Mouse (Mus musculus) mouse embryonic stem cell (cell line): ENCODE measurements around the gene Astn2.

ENCODE experiments used
- in situ Hi-C, 2 experiments: fragments of 300-500 bp; cut with MboI; formaldehyde crosslinking; loops; 1 replicate in 1 of 2; 3 replicates in 1 of 2; pipeline ENCODE4 v1.14.3; 2019 to 2020; ENCODE audit warnings: low sequenced_read_pairs in 2 of 2, low pct_unique_long_range_greater_than_20kb in 1 of 2, mixed read lengths in 1 of 2; ENCODE audit not compliant: unreplicated experiment in 1 of 2

Astn2 gene

DNA sequence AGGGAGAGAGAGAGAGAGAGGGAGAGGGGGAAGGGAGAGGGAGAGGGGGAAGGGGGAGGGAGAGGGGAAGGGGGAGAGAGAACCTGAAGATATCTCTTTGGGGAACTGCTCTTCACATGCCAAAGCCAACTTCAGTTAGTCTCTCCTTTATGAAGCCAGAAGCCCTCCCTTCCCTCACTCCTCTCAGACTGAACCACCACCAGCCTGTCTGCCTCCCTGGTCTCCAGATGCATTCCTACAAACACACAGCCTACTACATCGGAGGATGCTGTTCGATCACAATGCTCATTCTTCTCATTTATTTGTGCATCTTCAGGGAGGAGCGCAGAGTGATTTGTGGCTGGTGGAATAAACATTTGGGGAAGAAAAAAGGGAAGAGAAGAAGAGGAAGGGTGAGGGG, 584.6 kb downstream of the Astn2 start:
- in situ Hi-C loops, result no loop called here

DNA sequence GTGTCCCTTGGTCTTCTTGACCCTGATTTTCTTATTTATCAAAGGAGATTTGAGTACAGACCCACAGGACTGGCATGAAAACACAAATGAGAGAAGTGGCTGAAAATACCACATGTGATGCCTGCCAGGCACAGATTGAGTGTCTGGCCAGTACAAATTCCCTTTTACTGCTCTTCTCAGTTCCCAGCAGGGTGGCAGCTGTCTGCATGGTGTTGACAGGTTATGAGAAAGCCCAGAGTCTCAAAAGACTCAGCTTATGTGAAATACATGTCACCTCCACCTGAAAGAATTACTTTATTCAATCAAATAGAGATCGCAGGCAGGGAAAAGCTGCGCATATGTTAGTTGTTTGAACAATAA, 590.3 kb downstream of the Astn2 start:
- in situ Hi-C loops, result no loop called here

DNA sequence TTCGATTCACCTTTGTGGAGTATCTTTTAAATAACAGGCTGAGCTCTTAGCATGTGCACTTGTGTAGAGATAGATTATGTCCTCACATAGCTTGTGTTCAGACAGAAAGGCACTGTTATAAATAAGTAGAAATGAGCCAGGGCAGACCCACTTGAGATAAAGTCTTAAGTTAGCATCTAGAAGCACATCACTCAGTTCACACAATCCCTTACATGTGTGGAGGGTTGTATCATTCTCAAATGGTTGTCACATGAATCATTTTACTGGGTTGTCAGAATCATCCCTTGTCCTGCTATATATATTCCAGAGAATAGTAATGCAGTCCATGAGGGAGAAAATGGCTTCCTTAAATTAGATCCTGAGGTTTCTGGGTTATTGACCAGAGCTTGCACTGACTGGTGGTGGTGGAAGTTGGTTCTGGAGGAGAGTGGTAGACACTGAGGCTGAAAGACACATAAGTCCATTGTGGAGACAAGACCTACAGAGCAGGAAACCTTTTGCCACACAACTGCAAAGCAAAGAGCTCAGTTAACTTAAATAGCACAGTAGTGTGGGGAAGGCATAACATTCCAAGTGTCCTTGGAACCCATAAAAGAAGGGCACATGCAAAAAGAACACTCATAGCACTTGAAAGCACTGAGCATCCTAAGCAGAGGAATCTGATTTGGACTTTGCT, 590.8 kb downstream of the Astn2 start:
- in situ Hi-C loops, result no loop called here

DNA sequence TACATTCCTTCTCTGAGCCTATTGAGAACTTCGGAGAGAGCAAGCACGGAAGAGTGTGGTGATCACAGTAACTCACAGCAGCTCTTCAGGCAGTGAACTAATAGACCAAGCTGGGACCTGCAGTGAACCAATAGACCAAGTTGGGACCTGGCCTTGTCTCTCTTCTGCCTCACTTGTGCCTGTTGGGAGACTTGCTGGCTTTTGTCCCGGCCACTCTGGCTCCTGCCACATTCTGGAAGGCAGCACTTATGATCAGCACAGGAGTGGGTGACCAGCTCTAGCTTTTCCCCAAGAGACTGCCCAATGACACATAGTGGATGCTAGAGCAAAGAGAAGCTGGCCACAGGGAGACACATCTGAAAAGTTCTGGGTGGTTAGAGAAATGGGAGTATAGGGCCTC, 597.1 kb downstream of the Astn2 start:
- in situ Hi-C loops, result no loop called here

DNA sequence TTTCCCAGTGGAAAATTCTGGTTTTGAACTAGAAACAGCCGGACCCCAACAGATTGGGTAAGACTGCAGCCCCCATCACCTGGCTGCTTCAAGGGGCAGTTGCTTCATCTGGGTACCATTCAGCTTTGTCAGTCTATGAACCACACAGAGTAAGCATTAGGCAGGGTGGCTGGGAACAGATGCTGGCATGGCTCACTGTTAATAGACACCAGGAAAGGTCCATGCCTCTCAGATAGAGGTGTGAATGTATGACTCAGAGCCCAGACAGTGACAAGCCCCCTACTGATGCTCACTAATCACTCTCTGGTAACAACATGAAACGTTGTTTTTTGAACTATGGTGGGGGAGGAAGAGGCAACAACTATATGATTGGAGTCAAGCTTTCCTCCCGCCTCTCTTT, 603.2 kb downstream of the Astn2 start:
- in situ Hi-C loops, result no loop called here

DNA sequence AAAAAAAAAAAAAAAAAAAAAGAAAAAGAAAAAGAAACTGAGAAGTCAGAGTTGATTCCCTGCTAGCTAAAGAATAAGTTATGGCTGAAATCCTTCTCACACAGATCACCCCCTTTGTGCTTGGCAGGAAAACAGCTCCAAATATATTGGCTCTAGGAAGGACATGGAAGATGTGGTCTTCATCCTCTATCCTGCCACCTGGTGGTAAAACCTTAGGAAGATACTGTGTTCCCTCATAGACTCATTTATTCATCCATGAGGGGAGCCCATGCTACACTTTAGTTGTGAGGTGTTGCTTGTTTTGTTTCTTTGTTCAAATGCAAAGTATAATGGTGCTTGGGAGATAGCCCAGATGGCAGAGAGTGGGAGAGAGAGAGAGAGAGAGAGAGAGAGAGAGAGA, 613.4 kb downstream of the Astn2 start:
- in situ Hi-C loops, result no loop called here

DNA sequence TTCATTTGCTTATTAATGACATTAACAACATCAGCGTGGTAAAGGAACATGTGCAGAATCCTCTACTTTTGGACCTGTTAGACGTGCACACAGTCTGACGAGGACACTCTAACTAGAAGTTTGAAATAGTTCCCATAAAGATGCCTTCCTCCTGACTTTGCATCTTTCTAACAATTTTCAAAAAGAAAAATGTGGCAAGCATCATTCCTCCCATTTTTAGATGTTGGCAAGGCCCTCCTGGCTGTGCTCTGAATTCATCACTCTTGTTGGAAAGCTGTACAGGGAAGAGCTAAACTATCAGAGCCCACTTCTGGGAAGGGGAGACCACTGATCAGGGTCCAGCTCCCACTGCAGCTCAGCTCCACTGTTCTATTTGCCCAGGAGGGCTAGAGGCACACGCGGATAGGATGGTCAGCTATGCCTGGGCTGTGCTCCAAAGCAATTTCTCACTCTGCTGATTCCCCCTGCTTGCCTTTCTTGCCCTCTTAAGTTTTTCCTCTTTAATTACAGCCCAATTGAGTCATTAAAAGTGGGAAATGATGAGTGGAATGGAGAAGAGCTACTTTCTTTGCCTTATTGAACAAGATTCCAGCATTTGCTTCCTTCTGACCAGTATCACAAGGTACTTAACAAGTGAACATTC, 630.9 kb downstream of the Astn2 start:
- in situ Hi-C loops, result no loop called here

DNA sequence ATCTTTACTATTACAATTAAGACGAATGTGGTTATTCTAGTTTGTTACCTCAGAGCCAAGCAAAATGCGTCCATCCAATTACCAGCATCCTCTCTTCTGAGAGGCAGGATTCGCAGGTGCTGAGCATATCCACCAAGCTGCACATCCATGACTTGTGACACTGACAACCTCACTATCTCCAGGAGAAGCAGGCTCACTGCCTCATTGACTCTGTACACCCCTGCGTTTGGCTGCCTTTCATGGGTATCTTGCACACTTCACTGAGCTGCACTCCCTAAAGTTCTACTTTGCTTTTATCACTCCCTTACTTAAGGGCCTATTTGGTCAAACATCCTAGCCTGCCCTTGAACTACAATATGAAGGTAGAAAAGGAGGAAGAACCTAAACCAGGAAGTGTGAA, 633.5 kb downstream of the Astn2 start:
- in situ Hi-C loops, result no loop called here

DNA sequence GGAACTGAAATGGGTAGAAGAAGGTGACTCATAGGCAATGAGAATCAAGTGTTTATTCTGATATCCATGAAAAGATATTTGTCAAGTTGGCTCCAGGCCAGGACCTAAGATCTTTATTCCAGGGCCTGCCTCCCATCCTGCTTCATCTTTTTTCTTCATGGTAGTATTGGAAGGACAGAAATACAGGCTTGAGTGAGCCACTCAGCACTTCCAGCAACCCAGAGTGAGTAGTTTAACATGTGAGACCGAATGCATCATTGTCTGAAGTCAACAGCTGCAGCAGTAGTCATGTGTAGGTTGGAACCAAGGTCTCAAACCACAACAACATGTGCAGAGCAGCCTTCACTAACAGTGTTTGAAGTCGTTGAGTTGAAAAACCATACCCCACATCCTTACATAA, 636.5 kb downstream of the Astn2 start:
- in situ Hi-C loops, result no loop called here

DNA sequence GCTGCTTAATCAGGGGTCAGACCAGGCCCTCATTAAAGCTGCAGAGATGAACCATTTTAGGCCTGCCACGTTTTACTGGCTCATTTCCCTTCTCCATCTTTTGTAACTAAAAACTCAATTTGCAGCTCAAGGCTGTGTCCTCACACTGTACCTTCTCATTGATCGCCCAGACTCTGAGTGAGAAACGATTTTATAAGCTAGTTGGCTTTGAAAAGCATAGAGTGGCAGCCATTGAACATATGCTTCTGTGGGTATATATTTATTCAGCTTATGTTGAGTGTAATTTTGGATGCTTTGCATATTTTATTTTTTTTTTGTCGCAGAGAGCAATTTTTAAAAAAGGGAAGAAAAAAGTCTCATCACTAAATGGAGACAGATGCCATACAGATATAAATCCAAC, 637.0 kb downstream of the Astn2 start:
- in situ Hi-C loops, result no loop called here

DNA sequence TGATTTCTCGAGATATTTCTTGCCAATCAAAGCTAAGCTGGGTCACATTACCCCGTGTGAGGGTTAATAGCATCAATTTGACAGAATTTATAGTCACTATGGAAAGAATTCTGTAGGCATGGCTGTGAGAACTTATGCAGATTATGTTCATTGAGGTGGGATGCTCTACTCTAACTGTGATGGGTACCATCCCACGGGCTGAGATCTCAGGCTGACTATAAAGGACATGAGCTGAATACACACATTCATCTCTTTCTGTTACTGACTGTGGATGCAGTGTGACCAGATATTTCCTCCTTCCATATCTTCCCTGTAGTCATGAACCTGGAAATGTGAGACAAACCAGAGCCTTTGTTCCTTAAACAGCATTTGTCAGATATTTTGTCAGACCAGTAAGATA, 639.1 kb downstream of the Astn2 start:
- in situ Hi-C loops, result no loop called here

DNA sequence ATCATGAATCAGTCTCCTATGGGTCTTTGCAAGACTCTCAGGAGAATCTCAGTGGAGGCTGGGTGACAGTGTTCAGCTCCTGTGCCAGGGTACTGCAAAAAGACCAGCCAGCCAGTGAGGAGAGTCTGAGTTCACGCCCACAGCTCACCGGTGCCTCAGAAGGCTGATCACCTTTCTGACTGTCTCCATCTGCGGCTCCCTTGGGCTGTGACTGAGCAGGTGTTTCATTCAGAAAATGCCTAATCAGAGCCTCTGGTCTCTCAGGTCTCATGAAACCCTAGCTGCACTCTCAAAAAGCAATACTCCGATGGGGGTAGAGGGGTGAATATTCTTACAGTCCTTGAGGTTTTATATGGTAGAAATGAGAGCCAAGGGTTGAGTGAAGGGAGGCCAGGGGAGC, 640.1 kb downstream of the Astn2 start:
- in situ Hi-C loops, result no loop called here

DNA sequence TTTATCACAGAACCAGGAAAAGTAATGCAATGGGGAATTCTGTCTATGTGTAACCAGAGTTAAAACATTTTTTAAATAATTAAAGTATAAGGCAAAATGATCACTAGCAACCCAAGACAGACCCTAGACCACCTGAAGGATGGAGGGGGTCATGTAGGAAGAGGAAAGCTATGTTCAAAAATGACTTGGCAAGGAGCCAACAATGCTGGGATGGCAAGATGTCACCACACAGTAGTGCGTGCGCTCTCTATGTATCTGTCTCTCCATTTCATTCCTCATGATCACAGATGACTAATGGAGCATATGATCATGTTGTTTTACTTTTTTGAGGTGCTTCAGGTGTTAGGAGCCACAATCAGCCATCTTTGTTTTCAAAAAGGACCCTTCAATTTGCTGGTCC, 640.6 kb downstream of the Astn2 start:
- in situ Hi-C loops, result no loop called here

DNA sequence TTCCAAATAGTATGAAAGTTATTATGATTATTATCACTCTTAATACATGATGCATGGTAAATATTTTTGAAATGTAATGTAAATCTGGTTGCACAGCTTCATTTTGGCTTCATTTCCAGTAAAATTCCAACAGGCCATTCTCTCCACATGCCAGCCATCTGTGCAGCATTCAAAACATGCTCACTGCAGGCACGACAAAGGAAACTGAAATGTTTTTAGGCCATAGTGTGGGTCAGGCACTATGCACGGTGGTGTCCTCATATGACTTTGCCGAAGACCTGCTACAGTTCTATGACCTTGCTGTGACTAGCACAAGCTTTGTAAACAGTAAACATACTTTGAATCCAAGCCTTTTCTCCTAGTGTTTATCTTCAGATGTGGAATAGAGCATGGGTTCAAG, 642.3 kb downstream of the Astn2 start:
- in situ Hi-C loops, result no loop called here

DNA sequence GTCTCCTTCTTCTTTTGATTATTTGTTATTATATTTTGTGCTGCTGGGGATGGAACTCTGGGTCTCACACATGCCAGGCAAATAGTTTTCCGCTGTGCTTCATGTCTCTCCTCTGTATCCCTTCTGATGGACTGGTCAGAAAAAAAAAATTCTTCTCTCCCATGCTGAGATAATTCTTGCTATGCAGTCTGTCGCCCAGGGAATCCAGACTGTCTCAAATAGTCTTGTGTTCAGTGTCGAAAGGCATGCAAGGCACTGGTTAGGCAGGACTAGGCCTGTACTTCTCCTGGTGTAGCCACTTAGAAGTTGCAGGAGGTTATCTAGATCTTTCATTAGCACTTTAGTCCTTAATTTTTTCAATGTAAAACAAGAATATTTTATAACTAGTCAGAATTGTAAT, 642.8 kb downstream of the Astn2 start:
- in situ Hi-C loops, result no loop called here

DNA sequence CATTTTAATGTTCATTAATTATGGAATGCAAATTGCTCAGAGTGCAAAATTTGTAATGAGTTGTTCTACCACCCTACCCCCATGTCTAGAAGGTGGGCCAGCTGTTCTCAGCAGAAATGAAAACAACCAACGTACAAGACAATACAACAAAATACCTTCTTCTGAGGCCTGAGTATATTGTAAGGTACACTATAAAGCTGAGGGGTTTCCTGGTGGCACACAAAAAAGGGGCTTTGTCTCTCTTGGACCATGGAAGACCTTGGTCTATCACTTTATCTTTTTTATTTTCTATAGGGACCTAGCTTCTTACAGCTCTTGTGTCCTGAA, 645.6 kb downstream of the Astn2 start:
- in situ Hi-C loops, result no loop called here

DNA sequence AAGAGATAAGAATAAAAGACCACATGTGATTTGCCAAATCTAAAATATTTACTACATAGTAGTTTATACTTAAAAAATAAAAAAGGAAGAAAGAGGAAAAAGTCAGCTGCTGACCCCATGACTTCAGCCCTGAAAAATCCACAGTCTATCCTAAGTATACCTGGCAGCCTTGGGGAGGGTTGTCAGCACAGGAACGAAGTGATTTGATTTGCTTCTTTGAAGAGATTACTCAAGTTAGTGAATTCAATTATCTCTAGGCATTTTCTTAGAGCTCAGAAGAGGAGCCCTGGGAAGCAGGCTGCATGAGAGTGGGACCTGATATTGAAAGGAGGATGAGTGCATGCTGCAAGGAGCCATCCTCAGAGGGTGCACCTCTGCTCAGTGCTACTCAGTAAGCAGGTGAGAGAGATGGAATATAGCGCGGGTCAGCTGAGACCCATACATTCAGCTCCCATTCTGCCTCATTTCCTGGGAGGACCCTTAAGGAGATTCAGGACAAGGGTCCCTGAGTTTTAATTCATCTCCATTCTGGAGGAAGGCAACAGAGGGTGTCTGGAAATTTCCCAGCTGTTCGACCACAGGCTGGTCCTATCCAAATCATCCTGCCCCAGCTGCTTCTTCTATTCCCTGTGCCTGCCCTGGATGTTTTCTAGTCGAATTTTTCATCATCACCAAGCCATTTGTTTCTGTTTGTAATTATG, 646.1 kb downstream of the Astn2 start:
- in situ Hi-C loops, result no loop called here

DNA sequence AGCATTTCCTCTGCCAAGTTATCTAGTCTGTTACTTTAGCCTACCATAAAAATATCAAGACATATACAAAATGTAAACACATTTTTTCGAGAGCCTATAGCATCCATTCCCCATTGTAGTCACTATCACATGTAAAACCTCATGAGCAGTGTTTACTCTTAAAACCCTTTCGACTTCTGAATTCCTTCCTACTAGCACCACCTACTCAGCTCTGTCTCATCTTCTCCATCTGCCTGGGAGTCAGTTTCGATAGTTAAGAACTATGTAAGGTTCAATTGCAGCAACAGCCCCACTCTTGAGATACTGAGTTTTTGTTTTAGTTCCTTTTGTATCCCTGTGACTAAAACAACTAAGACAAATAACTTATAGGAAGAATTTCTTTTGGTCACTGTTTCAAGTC, 651.5 kb downstream of the Astn2 start:
- in situ Hi-C loops, result no loop called here

DNA sequence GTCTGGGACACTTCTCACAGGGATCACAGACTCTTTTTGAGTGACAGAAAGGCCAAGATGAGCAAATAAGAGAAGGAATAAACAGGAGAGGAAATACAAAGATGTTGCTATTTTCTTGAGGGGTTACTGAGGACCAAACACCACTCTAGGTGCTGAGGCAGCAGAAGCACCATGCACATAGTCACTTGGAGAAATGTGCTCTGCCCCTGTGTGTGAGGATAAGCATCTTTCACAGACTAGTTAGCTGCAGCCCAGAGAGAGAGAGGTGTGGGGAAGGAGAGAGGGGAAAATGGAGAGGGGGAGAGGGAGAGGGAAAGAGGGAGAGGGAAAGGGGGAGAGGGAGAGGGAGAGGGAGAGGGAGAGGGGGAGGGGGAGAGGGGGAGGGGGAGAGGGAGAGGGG, 659.6 kb downstream of the Astn2 start:
- in situ Hi-C loops, result no loop called here

DNA sequence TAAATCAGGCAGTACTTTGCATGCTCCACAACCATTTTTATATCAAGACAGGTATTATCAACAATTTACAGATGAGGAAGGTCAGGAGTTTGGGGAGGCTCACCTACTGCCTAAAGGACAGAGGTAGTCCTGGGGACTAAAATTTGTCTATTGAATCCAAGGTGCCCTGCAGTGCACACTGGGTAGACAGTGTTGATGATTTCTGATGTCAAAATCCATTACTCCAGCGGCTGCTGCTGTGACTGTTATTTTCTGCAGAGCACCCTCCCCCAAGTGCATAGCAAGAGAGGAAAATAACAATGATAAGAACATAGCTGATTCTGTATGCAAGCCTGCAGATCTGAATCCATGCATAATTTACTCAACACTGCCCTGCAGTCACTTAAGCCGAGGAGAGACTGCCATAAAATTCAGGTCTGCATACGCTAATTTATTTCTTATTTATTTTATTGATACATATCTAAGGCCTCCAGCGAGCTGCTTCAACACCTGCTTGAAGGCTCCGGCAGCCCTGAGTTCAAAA, 660.3 kb downstream of the Astn2 start:
- in situ Hi-C loops, result no loop called here
